Mouse (Mus musculus): ENCODE results near the gene Zfp282.

DNA sequence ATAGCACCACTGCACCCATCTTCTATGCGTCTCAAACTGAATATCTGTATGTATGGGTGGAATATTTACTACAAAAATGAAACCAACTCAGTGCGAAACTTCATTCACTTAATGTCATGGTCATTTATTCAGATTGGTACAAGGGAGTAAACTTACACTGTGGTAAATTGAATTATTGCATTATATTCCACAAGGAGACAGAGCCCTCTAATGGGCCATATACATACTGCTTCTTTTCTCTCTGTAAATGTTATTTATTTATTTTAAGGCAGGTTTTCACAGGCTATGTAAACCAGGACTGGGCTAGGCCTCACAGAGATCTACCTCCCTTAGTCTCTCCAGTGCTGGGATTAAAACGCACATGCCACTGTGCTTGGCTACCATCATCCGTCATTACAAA, 49.5 kb upstream of the Zfp282 start:
- TF ChIP-seq POLR2A (IDR thresholded peaks at IDR 0.05; ENCODE audit: extremely low read depth, insufficient read depth, low read length) (no peak), CTCF (IDR thresholded peaks at IDR 0.05; ENCODE audit: low read depth, low read length) (no peak)
